Mouse (Mus musculus) inflammation-experienced regulatory T-cells, adult 6 months (primary cell): ENCODE measurements around the gene Kat6b. TPM values are rescaled to one million over a fixed set of nuclear protein-coding genes. Genes with fewer than 3 reads are reported as not detected.
A peak's percentile ranks its signal among the peaks of the same experiment; 100 is the strongest.
"Not testable (repeated sequence)": the region's sequence is repeated elsewhere in the genome, so short reads cannot be mapped to it uniquely, and the experiment has no call there.

Source experiments
- ATAC-seq: one replicate; pipeline ENCODE4 v1.8.0; 2017
- polyA plus RNA-seq, 3 experiments: library from polyadenylated mRNA; unstranded; fragments of 100-300 nt; shearing (Covaris generic); gene quantifications; one replicate each; pipeline ENCODE4 v1.2.1; 2017

Gene Kat6b
- polyA plus RNA-seq, 3 experiments from 2014 or later = 9.0 to 23.5 (median 20.5) TPM

DNA sequence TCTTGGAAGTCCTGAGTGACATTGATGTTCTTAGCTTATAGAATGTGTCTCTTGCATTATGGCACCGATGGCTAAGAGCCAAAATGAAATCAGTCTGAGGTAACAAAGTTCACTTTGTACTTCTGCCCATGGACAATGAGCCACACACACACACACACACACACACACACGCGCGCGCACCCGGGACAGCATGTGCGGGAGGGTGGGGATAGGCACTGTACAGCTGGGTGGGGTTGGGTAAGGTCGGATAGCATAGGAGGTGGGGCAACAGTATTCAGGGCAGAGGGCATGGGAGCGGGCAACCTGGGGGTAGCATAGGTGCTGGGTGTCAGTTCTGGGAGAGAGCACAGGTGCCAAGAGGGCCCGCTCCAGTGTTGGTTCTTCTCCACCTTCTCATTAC, 3.5 kb downstream of the Kat6b start:
- ATAC-seq = no peak

DNA sequence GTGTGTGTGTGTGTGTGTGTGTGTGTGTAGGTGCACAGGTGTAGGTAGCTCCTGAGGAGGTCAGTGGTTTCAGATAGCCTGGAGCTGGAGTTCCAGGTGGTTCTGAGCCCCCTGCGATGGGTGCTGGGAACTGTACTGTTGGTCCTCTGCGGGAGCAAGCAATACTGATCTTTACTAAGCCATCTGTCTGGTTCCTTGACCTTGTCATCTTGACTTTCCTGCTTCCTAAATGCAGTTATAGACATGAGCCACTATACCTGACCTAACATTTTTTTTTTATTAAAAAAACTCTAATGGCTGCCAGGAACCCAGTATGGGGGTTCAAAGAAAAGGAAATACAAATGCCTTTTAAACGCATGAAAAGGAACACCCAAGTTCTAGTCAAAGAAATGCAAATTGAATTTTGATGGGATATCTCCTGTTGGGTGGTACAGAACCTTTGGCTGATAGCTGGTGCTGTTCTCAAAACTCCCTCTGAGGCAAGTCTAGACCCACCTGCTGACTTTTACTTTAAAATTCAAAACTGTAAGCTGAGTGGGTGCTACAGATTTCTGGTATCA, 4.8 kb downstream of the Kat6b start:
- ATAC-seq = no peak

DNA sequence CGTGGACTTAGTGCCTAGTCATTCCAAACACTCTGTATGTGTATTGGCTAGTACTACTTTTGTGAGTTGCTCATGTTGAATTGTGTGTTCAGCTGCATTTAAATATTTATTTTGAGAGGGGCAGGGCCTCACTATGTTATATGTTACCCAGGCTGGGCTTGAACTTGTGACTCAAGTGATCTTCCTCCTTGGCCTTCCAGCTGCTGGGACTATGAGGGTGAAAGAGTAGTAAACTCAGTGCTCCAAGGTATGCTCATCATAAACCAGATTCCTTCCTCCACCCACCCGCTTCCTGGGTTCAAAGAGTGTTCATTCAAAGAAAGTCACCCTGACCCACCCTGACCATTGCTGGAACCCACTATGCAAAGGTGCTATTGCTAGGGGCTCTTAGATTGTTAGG, 5.9 kb downstream of the Kat6b start:
- not testable (repeated sequence) for ATAC-seq

DNA sequence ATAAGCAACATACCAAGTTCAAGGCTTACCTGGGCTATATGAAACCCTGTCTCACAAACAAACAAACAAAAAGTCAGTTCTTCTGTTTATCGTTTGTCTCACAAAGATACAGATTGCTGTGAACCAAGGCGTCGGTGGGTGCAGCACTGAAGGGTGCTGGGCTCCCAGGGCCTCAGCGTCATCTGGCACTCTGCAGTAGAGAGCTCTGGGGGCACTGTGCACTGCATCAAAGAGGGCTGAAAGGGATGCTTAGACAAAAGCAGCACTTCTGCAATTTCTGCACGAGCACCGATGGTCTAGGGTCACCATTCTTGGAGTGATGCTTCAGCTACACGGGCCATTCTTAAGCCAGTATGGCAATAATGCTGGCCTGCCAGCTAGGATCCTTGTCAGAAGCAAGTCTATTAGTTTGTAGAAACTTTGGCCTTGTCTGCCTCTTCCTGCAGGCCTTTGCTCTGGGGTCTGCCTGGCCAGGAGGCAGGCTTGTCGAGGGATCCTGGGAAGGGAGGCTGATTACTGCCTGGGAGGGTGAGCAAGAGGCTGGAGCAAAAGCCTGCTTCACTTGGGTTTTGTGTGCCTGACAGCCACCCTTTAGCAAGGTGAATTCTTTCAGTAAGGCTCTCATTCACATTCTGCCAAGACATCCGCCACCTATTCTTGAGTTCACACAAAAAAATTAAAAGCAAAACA, 7.3 kb downstream of the Kat6b start:
- ATAC-seq = not testable (repeated sequence)

DNA sequence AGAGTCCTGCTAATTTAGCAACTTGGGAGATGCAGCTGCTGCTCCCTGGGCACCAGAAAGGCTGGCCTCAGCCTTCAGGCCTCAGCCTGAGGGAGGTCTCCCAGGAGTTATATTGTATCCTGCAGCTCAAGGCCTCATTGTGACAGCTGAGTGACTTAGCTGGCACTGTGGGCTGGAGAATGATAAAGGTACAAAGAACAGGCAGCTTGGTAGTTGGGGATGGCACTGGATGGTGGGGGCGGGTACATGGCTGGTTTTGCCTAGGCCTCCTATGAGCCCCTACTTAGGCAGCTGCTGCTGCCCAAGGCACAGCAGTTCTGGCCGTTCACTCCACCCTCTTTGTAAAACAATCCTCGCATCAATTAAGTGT, 7.9 kb downstream of the Kat6b start:
- no peak for ATAC-seq

DNA sequence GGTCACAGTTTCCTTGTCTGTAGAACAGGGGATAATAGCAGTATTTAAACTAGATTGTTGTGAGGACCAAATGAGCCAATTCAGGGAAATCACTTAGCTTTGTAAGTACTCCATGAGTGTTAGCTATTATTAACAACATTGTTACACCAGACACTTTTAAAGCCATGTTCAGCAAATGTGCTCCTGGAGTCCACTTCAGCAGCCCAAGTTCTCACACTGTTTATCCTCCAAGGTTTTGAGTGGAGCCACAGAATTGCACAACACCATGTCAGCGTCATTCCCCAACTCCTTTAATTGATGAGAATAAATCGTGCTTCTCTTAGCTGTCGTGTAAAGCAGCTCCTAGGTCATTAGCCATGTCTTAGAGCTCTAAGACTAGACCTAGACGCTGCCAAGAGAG, 8.9 kb downstream of the Kat6b start:
- no peak for ATAC-seq

DNA sequence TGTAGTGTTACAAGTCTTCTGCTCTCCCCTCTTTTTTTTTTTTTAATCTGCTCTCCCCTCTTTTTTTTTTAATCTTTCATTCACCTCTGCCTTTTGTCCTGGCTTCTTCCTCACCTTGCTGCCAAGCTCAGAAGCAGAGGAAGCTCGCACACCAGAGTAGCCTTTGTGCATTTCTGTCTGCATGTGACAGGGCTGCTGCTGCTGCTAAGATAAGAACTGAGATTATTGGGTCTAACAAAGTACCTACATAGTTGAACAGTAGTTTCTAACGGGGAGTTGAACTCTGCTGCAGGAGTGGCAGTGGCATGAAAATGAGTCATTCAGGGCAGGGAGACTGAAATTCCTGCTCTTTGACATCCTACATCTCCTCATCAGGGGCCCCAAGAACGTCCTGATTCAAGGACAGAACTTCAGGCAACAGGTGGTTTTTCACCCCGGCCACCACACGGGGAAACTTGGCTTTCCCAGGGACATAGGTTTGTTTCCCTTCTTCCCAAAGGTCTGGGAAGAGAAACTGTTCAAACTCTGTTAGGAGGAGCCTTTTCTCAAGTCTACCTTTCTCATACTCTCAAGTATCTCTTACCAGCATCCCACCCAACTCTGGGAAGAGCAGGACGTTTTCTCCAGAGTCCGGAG, 17.2 kb downstream of the Kat6b start:
- ATAC-seq = no peak

DNA sequence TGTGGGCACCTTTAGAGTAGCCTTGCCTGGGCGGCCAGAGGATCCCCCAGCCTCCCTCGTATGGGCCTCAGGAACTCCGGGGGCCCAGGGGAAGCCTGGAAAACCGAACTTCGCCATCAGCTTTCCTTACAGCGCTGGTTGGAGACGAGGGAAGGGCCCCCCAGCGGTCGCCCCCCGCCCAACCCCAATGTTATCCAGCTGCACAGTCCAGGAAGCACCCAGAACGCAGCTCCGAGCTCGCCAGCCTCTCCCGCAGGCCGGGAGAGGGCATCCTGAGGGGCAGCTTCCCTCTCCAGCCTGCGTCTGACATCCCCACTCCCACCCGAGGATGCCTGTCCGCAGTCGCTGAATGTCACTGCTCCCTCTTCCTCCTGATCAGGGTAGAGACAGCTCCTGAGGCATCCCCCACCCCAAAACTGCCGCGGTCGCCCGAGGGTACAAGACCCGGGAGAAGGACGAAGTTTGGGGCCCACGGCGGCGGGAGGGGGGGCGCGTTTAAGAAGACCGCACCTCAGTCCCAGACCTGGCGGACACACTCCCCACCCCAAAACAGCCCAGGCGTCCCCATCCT, 17.9 kb downstream of the Kat6b start:
- ATAC-seq = no peak

DNA sequence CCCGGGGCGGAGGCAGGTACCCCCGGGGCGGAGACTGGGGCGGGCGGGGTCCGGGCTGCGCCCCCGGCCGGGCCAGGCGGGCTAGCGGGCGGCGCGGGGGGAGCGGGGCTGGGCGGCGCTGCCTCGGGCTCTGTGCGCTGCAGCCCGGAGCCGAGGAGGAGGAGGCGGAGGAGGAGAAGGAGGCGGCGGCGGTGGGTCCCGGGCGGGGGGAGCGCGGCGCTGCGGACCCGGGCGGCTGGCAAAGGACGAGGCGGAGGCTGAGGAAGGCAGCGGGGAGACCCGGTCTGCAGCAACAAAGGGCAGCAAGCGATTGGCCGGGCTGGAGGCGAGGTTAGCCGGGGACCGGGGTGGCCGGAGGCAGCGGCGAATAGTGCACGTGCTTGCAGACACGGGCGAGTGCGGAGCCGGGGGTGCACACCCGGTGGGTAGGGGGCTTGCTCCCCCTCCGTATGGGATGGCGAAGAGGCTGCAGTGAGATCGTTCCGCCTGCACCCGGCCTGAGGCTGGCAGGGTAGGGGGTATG, 18.5 kb downstream of the Kat6b start:
- ATAC-seq = no peak

DNA sequence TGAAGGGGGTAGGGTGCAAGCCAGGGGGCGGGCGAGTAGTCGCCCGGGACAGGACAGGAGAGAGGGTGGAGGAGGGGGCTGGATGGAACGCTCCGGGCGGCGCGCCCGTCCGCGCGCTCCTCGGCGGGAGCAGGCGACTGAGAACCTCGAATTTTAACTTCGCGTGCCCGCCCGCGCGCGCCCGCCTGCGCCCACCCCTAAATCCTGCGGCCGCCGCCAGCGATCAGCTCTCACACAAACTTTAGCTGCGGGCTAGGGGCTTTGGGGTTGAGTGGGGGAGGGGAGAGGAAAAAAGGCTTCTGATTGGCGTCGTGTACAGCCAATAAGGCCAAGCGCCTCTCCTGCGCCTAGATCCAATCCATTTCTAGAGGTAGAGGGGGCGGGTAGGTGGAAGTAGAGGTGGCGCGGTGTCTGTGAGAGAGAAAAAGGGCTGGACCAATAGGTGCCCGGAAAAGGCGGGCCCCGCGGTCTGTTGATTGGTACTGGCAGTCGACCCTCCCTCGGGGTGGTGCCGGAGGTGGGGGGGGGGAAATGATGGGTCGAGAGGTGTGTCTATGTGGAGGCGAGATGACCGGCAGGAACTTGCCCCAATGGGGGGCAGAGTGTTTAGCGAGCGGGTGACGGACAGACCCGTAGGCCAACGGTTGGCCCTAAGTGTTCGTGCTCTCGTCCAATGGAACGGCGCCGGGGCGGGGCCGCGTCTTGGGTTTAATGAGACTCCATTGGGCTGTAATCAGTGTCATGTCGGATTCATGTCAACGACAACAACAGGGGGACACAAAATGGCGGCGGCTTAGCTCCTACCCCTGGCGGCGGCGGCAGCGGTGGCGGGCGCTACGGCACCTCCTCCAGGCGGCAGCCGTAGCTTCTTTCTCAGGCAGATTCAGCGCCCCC, 19.2 kb downstream of the Kat6b start:
- ATAC-seq = peak; percentile 89

DNA sequence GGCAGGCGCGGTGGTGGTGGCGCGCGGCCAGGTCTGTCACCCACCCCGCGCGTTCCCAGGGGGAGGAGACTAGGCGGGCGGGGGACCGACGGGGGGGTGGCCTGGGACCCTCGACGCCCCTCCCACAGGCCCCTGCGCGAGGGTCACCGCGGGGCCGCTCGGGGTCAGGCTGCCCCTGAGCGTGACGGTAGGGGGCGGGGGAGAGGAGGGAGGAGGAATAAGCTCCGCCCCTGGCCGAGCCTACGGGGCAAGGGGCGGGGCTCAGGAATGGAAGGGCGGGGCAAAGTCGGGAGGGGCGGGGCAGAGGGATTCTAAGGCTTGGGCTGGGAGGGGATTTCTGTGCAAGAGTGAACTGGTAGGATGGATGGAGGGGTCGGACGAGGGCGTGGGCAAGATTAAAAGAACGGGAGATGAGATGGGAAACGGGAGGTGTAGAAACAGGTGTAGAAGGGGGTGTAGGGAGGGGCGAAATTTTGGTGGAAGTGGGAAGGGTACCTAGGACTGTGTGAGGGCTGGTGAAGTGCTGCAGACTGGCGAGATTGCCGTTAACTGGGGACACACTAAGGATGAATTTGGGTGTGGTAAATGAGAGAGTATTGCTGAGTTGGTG, 19.9 kb downstream of the Kat6b start:
- peak; percentile 13 for ATAC-seq

DNA sequence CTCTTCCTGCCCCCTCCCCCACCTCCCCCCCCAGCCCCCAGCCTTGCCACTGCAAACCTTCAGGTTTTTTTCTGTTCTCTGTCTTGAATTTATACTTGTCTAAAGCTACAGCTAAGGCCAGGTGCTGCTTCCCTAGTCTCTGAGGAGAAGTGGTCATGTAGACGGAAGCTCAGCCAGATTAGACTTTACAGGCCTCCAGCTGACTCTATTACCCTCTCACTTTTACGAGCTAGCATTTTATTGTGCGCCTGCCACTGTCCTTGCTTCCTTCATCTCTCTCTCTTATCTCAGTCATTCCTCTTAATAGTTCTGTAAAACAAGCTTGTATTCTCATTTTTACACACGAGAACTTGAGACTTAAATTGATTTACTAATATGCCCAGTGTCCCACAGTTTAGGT, 23.8 kb downstream of the Kat6b start:
- no peak for ATAC-seq

DNA sequence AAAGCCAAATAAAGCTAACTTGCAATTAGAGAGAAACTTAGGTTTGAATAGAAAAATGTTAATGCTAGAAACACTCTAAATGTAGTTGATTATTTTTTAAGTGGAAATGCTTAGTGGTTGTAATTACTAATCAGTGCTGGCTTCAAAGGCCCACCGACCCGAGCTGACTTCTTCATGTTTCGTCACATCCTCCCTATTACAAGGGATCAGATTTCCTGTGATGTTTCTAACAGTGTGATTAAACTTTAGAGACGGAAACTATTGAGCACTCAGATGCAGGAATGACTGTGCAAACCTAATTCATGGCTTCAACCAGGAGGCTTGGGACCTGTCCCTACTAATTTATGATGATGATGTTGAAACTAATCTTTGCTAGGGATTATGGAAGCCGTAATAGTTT, 25.8 kb downstream of the Kat6b start:
- peak; percentile 94 for ATAC-seq

DNA sequence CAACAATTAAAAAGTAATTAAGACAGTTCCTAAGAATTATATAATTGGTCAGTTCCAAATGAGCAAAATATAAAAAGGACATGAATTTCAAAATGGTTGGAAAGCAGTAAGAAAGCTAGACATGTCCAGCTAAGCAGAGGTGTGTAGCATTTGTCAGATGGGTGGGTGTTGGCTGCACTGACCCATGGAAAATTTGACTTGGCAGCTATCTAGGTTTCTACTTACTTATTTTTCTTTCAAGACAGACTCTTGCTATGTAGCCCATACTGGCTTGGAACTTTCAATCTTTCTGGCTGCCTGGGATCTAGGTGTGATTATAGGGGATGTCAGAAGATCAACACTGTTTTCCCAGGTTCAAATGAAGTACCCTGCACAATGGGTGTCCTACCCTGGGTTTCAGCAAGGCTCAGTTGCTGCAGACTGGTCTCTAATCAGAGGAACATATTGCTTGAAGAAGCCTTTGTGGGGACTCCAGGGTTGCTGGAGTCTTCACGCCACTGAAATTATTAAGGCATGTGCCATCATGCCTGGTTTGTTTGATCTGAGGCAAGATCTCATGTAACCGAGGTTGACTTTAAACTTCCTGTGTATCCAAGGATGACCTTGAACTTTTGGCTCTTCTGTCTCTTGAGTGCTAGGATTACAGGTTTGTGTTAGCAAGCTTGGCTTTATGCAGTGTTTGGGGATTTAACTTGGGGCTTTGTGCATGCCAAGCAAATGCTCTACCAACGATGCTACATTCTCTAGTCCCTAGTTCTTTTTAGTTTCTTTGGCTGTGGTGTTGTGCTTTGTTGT, 28.1 kb downstream of the Kat6b start:
- ATAC-seq = no peak

DNA sequence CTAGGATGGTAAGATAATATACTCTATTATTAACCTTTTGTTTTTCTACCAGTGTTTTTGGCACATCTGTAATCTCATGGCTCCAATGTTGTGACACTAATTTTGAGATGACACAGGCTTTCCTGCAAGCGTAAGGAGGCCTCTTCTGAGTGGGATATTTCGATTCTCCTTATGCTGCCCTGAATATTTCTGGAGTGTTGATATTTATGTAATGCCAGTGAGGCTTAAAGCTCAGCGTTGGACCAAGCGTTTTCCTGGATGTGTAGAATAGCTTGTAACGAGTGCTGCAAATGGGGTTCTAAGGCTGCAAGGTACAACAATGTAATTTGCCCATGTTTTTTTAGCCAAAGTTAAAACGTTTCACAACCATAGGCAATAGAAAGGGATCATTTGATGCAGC, 30.2 kb downstream of the Kat6b start:
- ATAC-seq = no peak

DNA sequence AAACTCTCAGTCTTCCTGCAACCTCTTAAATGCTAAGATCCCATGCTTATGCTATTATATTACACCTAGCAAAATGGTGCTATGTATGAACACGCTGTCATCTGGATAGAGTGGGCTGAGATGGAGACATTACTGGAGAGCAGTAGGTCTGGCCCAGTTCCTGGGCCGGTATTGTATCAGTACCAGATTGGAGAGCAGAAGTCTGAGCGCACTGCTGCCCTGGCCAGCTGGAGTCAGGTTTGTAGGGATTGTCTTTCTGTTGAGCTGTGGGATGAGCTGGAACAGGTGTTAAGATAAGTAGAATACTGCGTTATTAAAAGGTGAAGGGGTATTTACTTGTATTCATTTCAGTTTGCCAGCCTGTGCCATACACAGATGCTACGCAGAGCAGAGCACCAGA, 34.3 kb downstream of the Kat6b start:
- no peak for ATAC-seq

DNA sequence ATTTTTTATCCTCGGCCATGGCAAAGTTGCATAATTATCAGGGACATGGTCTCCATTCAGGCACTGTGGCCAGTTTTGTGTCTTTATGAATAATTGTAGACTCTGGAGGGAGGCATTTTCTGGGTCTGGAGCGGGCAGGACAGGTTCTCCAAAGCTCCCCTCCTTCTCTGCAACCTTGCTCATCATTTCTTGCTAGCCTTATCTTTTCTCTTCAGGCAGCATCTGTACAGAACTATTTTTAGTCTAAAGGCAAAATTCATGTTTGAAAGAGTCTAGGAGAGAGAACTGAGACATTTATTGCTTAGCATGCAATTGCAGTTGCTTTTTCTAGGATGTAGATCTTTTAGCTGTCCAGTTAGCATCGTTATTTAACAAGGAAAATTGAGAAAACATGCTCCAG, 38.1 kb downstream of the Kat6b start:
- ATAC-seq = no peak

DNA sequence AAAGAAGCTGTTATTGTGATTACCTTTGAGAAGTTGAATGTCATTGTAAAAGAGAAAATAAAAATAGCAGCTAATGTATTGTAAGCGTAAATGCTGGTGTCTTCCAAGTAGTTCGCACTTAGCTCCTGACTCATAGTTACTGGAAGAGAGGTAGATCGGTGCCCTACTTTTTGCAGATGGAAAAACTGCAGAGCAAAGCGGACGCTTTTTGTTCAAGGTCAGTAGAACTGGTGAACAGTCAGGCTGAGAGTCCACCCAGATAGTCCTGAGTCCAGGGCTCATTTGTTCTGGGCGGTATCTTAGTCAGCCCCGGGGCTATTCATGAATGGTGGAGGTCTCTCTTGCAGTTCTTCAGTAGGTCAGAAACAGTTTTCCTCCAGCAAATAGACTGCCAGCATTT, 39.3 kb downstream of the Kat6b start:
- no peak for ATAC-seq

DNA sequence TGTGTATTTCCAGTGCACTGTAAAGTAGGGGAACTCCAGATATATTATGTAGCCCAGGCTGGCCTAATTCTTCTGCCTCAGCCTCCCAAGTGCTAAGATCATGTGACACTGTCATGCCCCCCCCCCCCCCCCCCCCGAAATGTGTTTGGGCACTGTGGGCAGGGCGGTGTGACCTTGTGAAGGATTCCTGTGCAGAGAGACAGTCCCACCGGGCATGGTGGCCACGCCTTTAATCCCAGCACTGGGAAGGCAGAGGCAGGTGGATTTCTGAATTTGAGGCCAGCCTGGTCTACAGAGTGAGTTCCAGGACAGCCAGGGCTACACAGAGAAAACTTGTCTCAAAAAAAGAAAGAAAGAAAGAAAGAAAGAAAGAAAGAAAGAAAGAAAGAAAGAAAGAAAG, 40.3 kb downstream of the Kat6b start:
- not testable (repeated sequence) for ATAC-seq

DNA sequence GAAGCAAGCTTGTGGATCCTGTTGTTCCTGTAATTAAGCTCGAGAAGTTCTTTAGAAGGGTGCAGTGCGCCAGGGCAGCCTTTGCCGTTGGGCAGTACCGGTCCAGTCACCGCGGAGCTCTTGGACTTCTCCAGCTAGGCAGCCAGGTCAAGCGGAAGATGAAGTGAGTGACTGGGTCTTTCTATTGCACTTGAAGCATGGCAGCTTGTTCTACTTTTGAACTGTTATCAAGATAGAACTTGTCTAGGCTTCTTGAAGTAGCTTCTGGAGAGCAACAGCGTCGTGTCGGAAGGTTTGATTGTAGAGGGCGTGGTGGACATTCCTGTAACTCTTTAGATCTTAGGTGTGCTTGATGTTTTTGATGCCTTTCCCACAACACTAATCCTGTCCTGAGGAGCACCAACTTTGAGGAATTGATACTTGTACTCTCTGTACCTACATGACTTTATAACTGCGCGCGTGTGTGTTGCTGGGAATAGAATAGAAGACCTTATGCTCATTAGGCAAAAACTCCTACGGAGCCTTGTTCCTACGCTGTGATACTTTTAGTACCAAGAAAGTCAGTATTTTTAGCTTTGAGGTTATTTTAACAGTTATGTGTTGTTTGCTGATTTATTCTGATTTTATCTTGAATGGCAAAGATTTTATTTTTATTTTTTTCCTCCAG, 41.2 kb downstream of the Kat6b start:
- ATAC-seq = no peak

DNA sequence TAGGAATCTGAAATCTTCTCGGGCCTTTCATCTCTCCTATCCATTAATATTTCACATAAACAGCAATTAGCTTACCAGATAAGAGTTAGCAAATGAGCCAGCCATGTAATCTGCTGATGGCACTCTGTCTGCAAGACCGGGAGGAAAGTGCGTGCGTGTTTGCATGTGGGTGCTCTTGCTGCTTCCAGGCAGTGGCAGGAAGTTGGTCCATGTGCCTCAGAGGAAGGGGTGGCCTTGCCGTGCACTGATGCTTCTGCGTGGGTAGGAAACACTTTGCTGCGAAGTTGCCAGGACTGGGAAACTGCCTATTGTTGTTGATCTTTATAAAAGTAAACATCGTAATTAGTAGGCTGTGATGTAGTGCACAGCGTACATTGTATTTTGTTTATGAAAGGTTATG, 42.0 kb downstream of the Kat6b start:
- ATAC-seq = peak; percentile 88
